Mouse (Mus musculus): ENCODE measurements around the gene Tcl1.

DNA sequence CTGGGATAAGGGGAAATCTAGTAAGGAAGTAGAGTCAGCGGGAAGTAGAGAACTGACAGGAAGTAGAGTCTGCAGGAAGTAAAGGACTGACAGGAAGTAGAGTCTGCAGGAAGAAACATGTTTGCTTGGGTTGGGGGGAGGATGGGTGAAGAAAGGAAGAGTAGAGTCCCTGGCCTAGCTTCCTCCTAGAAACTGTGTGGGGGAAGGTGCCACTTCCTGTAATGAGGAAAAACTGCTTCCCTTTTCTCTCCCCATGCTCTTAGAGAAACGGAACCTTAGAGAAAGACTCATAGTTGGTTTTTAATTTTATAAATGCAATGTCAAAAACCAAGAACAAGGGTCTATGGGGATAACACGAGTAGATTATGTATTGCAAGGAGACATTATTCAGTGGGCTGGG, 12.5 kb upstream of the Tcl1 start:
- no peak for TF ChIP-seq CTCF (IDR thresholded peaks at IDR 0.05; ENCODE audit: borderline replicate concordance, extremely low read depth, insufficient read depth, insufficient read length)
- TF ChIP-seq POLR2A (IDR thresholded peaks at IDR 0.05; ENCODE audit: borderline replicate concordance, extremely low read depth, insufficient read depth, insufficient read length, poor library complexity, severe bottlenecking), result no peak
